In genomic region chr17:49517091-49517490, GRCm38 (mm10) we compare ENCODE assay signal across 20 mouse cellular contexts. TPM values are rescaled to one million over a fixed set of nuclear protein-coding genes. Genes with fewer than 3 reads are reported as not detected.
"Had no signal": no experiment of that assay in that cellular context is flagged by ENCODE, and none has a peak within 500 bp of the region (broad histone marks: within the 10 kb centered on the region; RNA-seq: fewer than 3 reads in every experiment).

No protein-coding gene starts in this region.

- H3K36me3 ChIP-seq: limb, embryonic 15.5 days; stomach, embryonic 15.5 days had no signal

- H3K27ac ChIP-seq: kidney, postnatal 0 days; limb, embryonic 12.5 days; limb, embryonic 15.5 days; liver, embryonic 14.5 days; stomach, embryonic 15.5 days had no signal

- H3K27me3 ChIP-seq: limb, embryonic 12.5 days; limb, embryonic 15.5 days; stomach, embryonic 15.5 days had no signal

- ATAC-seq: liver, postnatal 0 days had no signal

- H3K9ac ChIP-seq: limb, embryonic 12.5 days; limb, embryonic 15.5 days; liver, embryonic 14.5 days; liver, postnatal 0 days; stomach, embryonic 15.5 days had no signal

- DNase-seq: kidney, adult 18-20 months; kidney, adult 9 months; kidney, postnatal 25 days; left cerebral cortex, postnatal 4 days; liver, postnatal 0 days; lung, postnatal 14 days; lung, postnatal 4 days; midbrain, embryonic 14.5 days; right cerebral cortex, postnatal 14 days; right cerebral cortex, postnatal 4 days; thymus, postnatal 25 days had no signal

- H3K4me3 ChIP-seq: limb, embryonic 12.5 days; limb, embryonic 15.5 days; stomach, embryonic 15.5 days had no signal

- H3K4me2 ChIP-seq: limb, embryonic 12.5 days; limb, embryonic 15.5 days; liver, embryonic 11.5 days; midbrain, embryonic 11.5 days; stomach, embryonic 15.5 days had no signal

- H3K9me3 ChIP-seq: limb, embryonic 12.5 days; limb, embryonic 15.5 days; stomach, embryonic 15.5 days had no signal

RNA-seq across cellular contexts. Expression of gene Daam2, which starts 47.1 kb away (rescaled TPM):
- total RNA-seq: megakaryocyte progenitor cell, adult 5-6 weeks; megakaryocyte-erythroid progenitor cell, adult 5-6 weeks had no signal
